Mouse (Mus musculus) v-Abl transformed pro-B cells (cell line): ENCODE results near the gene Arhgef28.

Experiments used
- in situ Hi-C, 2 experiments: fragments of 400-800 bp; cut with MboI; formaldehyde crosslinking; loops; one replicate each; pipeline ENCODE4 v1.15.1; 2025; ENCODE audit not compliant: unreplicated experiment in 2 of 2

Arhgef28 gene

GRCm38 (mm10) chr13:97883629-97884028 lies 322.6 kb downstream of the Arhgef28 start:
- in situ Hi-C loops, result no loop called here

- in situ Hi-C loops, result no loop called here
Observed at GRCm38 (mm10) chr13:97876450-97876849, 329.8 kb downstream of the Arhgef28 start.

GRCm38 (mm10) chr13:97876031-97876430 lies 330.2 kb downstream of the Arhgef28 start:
- in situ Hi-C loops, result no loop called here

GRCm38 (mm10) chr13:97869428-97869827 lies 336.8 kb downstream of the Arhgef28 start:
- in situ Hi-C loops, result no loop called here

- in situ Hi-C loops, result no loop called here
Observed at GRCm38 (mm10) chr13:97867322-97867962, 338.8 kb downstream of the Arhgef28 start.

GRCm38 (mm10) chr13:97859071-97859470 lies 347.2 kb downstream of the Arhgef28 start:
- in situ Hi-C loops, result no loop called here

GRCm38 (mm10) chr13:97857860-97858259 lies 348.4 kb downstream of the Arhgef28 start:
- in situ Hi-C loops, result no loop called here

- in situ Hi-C loops, result no loop called here
Observed at GRCm38 (mm10) chr13:97853356-97853968, 352.8 kb downstream of the Arhgef28 start.
